Mouse (Mus musculus) forebrain, embryonic 15.5 days (tissue): ENCODE measurements around the gene Cdca7. TPM values are rescaled to one million over a fixed set of nuclear protein-coding genes. Genes with fewer than 3 reads are reported as not detected.

Experiments
- ATAC-seq: fragments of 200-750 bp; cut with Nextera tagmentation; replicated peaks from 2 replicates; pipeline ENCODE4 v1.8.0; 2017; ENCODE audit warnings: mild to moderate bottlenecking, moderate TSS enrichment, moderate library complexity
- H3K27ac ChIP-seq: fragments of 300-500 bp; sonication (generic); replicated peaks from 2 replicates; pipeline ENCODE4 v1.5.1; 2015; ENCODE audit warnings: mild to moderate bottlenecking, inconsistent platforms
- H3K27me3 ChIP-seq: fragments of 300-500 bp; sonication (generic); 2 replicates; pipeline ENCODE4 v1.6.1; 2015; ENCODE audit warnings: inconsistent platforms
- H3K36me3 ChIP-seq: fragments of 300-500 bp; sonication (generic); 2 replicates; pipeline ENCODE4 v1.6.1; 2015; ENCODE audit warnings: mild to moderate bottlenecking, inconsistent platforms
- H3K4me1 ChIP-seq: fragments of 300-500 bp; sonication (generic); 2 replicates; pipeline ENCODE4 v1.6.1; 2015; ENCODE audit warnings: inconsistent platforms
- H3K4me2 ChIP-seq: fragments of 300-500 bp; sonication (generic); replicated peaks from 2 replicates; pipeline ENCODE4 v1.6.1; 2015; ENCODE audit warnings: mild to moderate bottlenecking, inconsistent platforms
- H3K4me3 ChIP-seq: fragments of 300-500 bp; sonication (generic); 2 replicates; pipeline ENCODE4 v1.5.1; 2015; ENCODE audit warnings: mild to moderate bottlenecking, inconsistent platforms
- H3K9ac ChIP-seq: fragments of 300-500 bp; sonication (generic); replicated peaks from 2 replicates; pipeline ENCODE4 v1.6.1; 2015; ENCODE audit warnings: mild to moderate bottlenecking, inconsistent platforms
- H3K9me3 ChIP-seq: fragments of 300-500 bp; sonication (generic); 2 replicates; pipeline ENCODE4 v1.6.1; 2016; ENCODE audit warnings: inconsistent platforms
- WGBS: fragments of 180-500 bp; shearing (Covaris S2); methylation state at CpG from one replicate; pipeline ENCODE4 v1.1.7; 2015; ENCODE audit warnings: mixed read lengths; 5-methylcytosine and 5-hydroxymethylcytosine counted together
- polyA plus RNA-seq: library from polyadenylated mRNA; unstranded; fragments of >200 nt; fragmentation: Nextera tagmentation; extraction: Ambion mirVana; gene quantifications from 2 replicates; pipeline ENCODE4 v1.2.1, GENCODE M21; 2015

Cdca7 gene
- polyA plus RNA-seq, 1 experiment from 2014 or later, result 122 TPM

DNA sequence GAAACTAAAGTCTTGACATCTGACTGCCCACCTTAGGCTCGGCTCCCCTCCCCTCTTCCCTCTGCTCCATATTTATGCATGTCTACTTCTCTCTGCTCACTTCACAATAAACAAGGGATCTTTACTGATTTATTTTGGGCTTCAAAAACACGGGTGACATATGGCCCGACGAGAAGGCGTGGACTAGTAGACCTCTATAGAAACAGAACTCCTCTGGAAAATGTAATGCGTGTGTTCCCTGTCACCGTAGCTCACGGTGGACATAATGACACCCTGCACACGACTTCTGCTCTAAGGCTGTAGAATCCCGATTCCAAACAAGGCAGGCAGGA lies 53.0 kb downstream of the Cdca7 start:
- Histone ChIP-seq H3K4me1 (peaks cover 16% of the 10 kb centered on the region), H3K27me3 (no peaks in the 10 kb centered on the region), H3K27ac (peak overlapping the region; percentile 83), H3K36me3 (no peaks in the 10 kb centered on the region), H3K4me2 (peak overlapping the region; percentile 50), H3K9me3 (no peaks in the 10 kb centered on the region), H3K4me3 (peak overlapping the region; percentile 31), H3K9ac (no peak overlapping the region)
- 0 out of 2 replicates have a peak, but pooled peaks have one; percentile 8 for ATAC-seq
- WGBS, result 30% methylated on average over 10 of the region's 10 CpGs

DNA sequence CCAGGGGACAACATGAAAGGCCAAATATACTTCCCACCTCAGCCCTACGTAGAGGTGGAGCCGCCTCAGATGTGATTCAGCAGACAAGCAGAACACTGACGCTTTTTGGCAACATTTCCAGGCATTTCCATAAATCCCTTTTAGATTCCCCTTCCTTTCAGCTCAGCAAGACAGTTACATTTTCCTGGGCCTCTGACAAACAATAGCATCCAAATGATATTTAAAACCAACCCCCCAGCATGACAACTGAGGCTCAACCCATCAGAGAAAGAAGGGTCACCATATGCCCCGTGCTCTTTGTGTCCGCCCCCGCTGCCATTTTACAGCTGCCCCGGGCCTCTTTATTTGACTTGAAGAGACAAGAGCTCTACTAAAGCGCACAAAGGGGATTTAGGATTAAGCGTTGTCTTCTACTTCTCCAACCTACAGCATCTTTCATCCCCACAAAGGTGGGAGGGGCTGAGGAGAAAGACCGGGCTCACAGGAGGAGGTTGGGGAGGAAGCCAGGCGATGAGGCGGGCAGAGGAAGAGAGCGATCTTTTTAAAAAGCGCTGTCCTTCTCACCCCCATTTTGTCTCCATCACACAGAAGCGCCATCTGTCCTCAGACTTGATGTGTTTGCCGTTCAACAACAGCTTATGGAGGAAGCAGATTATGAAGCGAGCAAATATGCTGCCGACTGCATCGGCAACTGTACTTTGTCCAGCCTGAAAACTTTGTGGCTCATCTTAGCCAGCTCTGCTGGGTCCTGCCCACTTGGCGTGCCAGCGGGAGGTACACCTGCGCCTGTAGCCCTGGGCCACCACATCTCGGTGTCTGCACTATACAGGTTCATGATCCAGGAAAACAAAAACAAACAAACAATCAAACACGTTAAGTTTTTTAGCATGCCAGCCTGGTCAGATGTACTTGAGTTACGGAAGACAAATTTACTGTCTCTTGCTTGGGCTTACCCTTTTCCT lies 53.7 kb downstream of the Cdca7 start:
- peak; percentile 63 for ATAC-seq
- H3K27ac ChIP-seq, result peak overlapping the region; percentile 83
- H3K4me1 ChIP-seq, result peaks cover 16% of the 10 kb centered on the region
- no peaks in the 10 kb centered on the region for H3K27me3 ChIP-seq
- no peaks in the 10 kb centered on the region for H3K9me3 ChIP-seq
- no peaks in the 10 kb centered on the region for H3K36me3 ChIP-seq
- peak overlapping the region; percentile 31 for H3K4me3 ChIP-seq
- H3K4me2 ChIP-seq, result peak overlapping the region; percentile 50
- H3K9ac ChIP-seq, result peak overlapping the region; percentile 34
- WGBS, result 7% methylated on average over 25 of the region's 25 CpGs

DNA sequence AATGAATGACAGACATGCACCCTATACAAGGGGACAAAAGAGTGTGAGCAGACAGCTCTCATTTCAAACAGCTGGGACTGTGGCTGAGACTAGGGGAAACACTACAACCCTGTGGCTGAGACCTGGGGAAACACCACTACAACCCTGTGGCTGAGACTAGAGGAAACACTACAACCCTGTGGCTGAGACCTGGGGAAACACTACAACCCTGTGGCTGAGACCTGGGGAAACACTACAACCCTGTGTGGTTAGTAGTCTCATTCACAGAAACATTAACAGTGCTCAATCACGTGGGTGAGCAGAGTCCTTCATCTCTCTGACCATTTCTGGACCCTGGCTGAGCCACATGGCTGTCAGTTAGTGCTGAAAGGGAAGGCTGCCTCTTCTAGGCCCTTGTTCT lies 59.9 kb downstream of the Cdca7 start:
- Histone ChIP-seq H3K4me1 (no peaks in the 10 kb centered on the region), H3K9me3 (no peaks in the 10 kb centered on the region), H3K27ac (no peak overlapping the region), H3K4me2 (no peak overlapping the region), H3K36me3 (no peaks in the 10 kb centered on the region), H3K9ac (no peak overlapping the region), H3K4me3 (no peak overlapping the region), H3K27me3 (no peaks in the 10 kb centered on the region)
- ATAC-seq, result no peak
- 57% methylated on average over 1 of the region's 1 CpGs for WGBS

Other genes with a start within 250 kb of the Cdca7 start
- 3.9 and 4.7 TPM in 2 replicates for gene Map3k20, start 190.5 kb upstream of the Cdca7 start, polyA plus RNA-seq